Mouse (Mus musculus) frontal cortex, postnatal 36 days (tissue): ENCODE measurements around the gene Madcam1.

Experiments
- DNase-seq, 2 experiments: peaks; one replicate each; pipeline ENCODE4 v3.0.0; 2022; ENCODE audit warnings: low spot score in 2 of 2

Madcam1 gene

DNA sequence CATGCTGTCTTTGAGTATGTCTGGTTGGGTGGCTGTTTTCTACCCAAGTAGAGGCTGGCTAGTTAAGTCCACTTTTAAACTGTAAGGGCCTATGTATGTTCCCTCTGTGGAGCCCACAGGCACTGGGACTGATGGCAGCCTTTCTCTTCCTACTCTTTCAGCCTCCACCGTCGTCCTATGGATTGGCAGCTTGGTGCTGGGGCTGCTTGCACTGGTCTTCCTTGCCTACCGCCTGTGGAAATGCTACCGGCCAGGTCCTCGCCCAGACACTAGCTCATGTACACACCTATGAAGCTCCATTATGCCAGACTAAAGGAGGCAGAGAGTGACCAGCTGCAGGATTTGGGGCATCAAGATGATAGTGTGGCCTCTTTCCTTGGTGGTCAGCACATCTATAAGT lies 3.7 kb downstream of the Madcam1 start:
- no peak for DNase-seq

DNA sequence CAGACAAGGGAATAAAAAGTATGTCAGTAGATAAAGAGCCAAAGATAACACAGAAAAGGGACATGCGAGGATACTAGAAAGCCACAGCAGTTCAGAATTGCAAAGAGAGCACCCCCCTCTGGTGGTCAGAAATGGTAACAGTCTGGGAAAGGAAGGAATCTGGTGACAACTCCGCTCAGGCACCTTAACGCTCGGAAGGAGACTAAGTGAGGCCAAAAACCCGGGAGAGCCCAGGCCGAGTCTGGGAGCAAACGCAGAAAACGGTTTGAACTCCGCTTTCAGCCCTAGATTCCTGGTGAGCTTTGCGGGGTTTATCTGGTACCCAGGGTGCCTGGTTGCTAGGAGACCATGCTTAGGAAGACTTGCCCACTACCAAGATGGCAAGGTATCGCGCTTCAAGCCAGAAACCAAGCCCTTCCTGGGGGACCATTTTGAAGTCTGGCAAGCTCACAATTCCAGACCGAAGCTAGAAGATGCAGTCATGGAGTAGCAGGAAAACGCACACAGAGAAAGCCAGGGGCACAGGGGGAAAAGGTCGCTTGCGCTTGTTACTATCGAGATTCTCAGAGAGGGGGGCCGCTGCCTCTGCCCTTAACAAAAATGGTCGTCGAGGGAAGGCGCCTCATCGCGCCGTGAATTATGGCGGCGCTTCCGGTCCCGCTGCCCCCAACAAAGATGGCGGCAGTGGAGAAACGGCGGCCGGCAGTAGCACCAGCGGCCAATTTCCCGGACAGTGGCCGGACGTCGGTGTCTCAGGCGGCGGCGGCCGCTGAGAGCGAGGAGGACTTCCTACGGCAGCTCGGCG lies 4.6 kb downstream of the Madcam1 start, which contains the start of gene Tpgs1:
Gene Tpgs1, plus strand, starts transcription at position 599 of the 805 bp plus-strand sequence.
- peak; percentile 93 to 97 for DNase-seq

DNA sequence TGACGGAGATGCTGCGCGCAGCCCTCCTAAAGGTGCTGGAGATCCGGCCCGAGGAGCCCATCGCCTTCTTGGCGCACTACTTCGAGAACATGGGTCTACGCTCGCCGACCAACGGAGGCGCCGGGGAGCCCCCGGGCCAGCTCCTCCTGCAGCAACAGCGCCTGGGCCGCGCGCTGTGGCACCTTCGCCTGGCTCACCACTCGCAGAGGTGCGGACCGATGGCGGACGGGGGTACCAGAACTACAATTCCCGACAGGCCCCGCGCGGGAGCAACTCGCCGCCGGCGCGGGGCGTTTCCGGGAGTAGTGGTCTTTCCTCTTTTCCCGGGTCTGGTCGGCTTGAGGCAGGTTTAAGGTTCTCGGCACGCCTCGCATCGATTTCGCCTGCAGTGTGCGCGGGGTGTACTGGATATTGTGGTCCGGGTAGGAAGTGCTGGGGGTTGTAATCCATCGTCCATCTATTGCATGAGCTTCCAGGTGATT lies 5.3 kb downstream of the Madcam1 start:
- DNase-seq, result peak; percentile 78 to 84

DNA sequence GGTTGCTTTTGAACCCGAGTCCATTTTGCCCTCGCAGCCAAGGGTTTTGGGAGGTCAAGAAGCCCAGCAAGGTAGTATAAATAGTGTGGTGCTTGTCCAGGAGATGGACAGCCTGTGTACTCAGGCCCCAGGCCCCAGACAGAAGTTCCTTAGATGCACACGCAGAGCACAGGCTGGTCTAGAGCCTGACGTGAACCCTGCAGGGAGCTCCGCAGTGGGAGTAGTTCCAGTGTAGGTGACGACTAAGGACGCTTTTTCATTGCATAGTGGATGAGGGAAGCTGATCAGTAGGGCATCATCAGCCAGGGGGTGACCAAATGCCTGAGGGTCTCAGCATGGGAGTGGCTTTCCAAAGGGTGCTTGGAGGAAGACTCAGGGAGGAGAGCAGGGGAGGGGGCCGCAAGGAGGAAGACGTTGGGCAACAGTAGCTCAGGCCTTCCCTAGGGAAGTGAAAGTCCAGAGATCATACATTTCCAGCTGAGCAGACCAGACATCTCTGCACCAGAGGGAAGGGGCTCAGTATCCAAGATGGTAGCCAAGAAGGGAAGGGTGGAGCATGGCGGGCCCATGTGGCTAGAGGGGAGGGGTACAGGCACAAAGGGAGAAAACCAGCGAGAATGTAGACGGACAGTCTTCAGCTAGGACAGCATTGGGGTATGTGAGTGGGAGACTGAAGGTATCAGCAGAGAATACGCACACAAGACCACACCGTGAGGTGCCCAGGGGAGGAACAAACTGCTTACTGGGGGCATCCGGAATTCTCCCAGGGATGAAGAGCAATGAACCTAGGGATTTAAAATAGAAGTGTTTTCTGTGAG lies 5.9 kb downstream of the Madcam1 start:
- no peak for DNase-seq

DNA sequence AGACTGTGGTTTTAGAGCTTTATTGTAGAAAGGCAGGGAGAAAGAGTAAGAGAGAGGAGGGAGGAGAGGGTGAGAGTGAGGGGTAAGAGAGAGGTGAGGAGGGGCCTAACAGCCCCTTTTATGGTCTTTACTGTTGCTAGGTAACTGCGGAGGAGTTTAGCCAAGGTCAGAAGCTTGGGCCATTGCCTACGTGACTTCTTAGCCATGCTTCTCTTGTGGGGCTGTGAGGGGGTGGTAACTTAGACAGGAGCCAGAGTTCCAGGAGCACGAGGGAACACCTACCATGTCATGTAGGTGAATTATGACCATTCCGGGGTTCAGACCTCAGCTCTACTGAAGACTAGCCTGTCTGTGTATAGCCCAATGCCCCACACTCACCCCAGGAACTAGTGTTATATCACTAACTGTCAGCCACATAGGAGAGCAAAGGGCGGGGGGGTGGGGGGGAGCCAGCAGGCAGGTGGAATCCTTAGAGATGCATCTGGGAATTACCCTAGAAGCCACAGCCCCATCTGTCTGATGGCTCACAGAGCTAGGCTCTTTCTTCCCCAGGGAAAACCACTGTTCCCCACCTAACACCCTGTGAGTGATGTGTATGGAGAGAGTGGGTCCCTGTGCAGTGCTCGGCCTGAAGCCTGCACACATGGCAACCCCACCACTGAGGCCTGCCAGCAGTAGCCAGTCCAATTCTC lies 7.2 kb downstream of the Madcam1 start:
- DNase-seq, result no peak

DNA sequence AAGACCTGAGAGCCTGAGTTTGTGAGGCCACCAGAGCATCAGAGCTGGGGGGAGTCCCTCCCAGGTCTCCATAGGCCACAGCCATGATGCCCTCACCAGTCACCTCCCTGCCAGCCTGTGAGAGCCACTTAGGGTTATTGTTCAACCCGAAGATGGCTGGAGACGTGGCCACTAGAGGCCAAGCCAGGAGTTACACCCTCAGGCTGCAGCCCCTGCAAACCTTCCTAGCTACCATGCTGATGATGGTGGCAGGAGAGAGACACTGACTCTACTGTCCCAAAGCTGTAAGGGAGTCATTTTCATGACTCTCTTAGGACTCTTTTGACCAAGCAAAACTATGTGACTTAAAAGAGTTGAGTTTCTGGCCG lies 7.7 kb downstream of the Madcam1 start:
- no peak for DNase-seq

DNA sequence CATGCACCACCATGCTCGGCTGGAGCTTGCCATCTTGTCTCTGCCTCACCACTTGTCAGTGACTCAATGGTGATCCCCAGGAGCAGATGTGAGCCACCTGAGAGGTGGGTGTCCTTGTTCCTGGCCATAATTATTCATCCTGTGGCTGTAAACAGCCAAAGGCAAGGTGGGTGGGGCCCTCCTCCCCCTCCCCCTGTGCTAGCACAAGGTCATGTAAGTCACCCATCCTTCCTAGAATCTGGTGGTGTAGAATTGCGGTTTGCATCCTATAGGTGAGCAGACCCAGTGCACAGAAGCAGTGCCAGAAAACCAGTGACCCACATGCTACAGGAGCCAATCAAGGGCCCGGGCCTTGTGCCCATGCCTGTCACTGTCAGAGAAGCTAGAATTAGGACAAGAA lies 8.7 kb downstream of the Madcam1 start:
- no peak for DNase-seq

DNA sequence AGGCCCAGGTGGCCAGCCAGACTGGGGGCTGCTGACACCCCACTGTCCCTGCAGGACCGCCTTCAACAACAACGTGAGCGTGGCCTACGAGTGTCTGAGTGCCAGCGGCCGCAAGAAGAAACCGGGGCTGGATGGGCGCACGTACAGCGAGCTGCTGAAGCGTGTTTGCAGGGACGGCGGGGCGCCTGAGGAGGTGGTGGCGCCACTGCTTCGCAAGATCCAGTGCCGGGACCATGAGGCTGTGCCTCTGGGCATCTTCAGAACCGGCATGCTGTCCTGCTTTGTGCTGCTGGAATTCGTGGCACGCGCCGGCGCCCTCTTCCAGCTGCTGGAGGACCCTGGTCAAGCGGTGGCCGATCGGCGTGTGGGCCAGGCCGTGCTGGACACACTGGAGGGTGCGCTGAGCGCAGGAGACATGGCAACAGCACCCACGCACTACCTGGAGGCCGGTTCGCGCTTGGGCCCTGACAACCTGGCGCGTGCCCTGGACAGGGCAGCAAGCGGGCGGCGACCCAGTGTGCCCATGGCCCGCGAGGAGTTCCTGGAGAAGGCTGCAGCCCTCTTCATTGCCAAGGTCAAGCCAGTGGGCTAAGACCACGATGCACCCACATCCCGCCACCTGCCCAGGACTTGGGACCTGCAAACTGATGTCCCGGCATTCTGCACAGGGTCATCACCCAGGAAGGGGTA lies 11.1 kb downstream of the Madcam1 start:
- no peak for DNase-seq

DNA sequence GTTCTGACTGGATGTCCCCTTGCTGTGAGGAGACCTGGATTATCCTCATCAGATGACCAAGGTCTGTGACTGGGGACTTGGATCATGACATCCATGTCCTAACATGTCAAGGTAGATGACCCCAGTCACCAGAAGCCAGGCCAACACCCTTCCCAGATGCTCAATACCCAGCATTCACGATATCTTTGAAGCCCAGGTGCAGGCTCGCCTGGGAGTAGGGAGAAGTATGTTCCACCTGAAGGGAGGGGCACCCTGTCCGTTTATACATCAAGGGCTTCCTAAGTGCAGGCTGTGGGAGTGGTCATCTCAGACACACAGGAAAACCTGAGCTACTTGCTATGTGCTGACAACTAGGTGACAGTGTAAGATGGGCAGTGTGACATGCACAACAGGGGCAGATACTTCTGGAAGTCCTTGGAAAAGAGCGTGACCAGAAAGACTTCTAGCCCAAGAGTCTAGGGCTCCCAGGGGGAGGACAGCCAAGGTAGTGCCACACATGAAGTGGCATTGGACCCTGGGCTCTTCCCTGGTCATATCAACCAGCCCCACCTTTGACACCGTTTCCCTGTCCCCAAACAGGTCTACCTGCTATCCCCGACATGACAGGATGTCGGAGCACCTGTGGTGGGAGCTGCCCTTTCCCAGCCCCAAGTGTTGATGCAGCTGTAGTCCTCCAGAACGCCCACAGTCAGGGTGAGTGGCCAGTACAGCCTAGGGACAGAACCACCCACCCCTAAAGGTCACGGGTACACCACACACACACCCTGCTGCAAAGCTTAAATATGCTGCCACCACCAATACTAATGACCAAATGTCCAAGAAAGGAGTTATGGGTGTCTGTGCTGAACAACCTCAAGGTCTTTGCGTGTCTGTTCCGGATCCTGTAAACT lies 16.5 kb downstream of the Madcam1 start:
- DNase-seq, result no peak

DNA sequence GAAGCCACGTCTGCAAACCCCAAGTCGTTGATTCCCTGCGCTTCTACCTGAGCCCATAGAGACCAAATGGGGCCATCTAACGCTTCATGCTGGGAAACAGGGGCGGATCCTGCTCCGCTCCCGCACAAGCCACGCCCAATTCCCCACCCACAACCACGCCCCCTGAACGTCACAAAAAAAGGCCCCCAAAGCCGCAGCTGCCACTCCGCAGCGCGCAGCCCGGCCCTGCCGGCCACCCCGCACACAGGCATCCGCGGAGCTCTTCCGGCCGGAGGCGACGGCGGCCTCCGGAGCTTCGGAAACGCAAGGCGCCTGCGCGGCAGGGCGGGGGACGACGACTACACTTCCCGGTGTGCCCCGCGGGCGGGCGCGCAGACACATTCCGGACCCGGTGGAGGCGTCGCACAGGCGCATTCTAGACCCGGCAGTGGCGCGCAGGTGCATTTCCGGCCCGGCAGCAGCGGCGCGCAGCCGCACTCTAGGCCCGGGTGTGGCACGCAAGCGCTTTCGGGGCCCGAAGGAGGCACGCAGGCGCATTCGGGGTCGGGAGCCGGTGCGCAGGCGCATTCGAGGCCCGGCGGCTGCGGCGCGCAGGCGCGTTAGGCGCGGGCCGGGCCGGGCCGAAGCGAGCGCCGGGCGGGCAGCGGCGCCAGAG lies 17.4 kb downstream of the Madcam1 start, which contains the start of gene Cdc34:
Gene Cdc34, plus strand, starts transcription at position 605 of the 655 bp plus-strand sequence.
- DNase-seq, result peak; percentile 100

DNA sequence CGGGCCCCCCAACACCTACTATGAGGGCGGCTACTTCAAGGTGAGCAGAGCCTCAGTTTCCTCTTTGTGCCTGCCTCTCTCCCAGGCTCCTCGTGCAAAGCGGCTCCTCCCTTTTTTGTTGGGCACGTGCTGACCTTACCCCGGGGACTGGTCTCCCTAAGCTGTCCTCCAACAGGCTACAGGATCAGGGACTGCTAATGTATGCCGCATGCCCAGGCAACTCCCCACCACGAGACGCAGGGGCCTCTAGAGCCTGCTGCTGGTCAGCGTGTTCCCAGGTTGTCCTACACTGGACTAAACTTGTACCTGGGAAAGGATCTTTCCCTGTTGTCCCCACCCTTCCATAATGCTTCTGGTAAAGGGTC lies 18.2 kb downstream of the Madcam1 start:
- DNase-seq, result no peak

DNA sequence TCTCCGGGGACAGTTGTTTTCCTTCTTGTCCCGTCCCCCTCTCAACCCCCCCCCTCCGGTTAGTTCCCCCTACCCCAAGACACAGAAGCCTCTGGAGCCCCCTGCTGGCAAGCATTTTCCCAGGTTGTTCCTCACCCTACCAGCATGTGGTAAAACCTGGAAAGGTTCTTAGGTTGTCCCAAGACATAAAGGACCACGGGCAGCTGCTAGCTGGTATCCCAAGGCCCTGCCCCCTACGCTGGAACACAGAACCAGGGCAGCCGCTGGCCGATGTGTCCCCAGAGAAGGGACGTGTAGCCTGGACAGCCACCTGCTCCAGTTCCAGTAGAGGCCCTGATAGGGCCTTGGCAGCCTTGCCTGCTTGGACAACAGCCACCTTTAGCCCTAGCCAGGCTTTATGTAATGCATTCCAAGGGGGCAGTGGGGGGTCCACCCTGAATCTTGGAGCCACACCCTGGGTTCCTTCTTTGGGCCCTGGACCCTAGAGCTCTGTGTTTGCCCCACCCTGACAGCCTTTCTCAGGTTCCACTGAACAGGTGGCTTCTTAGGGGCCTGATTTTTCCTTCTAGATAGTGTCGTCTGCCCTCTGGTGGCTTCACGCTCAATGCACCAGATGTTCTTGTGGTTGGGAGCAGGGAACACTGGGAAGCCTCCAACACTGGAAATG lies 18.7 kb downstream of the Madcam1 start:
- DNase-seq, result no peak

DNA sequence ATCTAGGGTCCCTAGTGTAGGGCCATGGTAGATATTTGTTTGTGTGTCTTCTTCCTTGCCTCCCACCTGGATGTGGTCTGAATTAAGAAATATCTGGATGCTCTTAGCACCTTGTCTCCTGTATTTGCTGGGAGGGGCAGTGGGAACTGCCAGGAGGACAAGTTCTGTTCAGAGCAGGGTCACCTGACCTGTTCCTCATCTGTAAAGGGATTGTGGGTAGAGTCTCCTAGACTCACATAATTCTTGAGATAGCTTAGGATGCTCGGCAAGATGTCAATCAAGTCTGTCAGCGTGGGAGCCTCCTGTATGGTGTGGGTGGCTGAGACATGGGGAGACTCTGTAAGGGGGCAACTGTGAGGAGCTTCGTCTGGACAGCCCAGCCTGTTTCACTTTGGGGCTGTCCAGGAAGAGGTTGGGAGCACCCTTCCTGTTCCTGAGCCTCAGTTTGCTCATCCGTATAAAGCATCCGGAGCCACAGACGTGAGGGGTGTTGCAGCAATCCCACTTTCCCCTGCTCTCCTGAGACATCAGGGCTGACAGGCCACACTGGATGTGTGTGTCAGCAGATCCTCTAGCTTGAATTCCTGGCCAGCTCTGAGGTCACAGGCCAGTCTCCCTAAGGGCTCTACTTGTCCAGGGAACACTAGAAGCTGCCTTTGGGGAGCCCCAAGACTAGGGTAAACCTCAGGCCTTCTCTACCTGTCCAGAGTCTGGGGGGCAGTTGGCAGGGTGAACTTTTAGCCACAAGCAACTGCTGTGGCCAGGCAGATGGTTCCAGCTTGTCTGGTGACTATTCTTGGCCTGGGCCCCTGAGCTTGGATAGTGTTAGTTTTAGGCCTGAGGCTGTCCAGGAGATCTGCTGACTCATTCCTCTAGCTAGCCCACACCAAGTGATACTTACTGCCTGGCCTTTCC lies 19.6 kb downstream of the Madcam1 start:
- no peak for DNase-seq

DNA sequence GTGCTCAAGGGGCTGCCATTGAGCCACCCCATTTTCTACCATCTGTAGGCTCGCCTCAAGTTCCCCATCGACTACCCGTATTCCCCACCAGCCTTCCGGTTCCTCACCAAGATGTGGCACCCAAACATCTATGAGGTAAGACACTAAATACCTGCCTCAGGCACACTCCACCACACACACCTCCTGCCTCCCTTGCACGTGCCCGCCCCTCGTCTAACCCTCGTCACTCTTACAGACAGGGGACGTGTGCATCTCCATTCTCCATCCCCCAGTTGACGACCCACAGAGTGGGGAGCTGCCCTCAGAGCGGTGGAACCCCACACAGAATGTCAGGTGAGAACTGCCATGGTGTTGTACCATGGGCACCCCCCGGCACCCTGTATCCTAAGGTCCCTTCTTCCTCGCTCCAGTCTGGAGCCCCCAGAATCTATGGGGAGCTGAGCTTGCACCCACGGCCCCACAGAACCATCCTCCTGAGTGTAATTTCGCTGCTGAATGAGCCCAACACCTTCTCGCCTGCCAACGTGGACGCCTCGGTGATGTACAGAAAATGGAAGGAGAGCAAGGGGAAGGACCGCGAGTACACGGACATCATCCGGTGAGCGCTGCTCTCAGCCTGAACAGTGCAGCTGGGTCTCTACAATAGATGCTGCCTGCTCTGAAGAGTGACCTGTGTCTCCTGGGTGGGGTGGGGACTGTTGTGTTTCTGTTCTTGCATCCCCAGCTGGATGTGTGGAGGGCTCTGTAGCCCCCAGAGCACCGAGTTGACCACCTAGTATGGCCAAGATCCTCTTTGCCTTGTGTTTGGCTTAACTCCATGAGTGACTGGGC lies 20.6 kb downstream of the Madcam1 start:
- DNase-seq, result no peak

DNA sequence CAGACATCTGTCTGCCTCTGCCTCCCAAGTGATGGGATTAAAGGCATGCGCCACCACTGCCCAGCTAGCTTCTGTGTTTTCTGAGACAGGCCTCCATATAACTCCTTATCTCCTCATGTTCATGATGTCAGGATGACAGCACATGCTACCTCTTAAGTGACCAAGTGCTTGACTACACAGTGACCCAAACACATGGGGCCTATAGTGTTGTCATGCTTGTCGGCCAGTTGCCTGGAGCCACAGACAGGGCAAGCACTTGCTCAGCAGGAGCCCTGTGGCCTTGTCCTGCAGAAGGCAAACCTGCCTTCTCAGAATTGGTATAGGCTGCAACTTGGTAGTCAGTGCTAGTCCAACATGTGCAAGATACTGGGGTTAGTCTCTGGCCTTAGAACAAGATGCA lies 21.9 kb downstream of the Madcam1 start:
- DNase-seq, result no peak

DNA sequence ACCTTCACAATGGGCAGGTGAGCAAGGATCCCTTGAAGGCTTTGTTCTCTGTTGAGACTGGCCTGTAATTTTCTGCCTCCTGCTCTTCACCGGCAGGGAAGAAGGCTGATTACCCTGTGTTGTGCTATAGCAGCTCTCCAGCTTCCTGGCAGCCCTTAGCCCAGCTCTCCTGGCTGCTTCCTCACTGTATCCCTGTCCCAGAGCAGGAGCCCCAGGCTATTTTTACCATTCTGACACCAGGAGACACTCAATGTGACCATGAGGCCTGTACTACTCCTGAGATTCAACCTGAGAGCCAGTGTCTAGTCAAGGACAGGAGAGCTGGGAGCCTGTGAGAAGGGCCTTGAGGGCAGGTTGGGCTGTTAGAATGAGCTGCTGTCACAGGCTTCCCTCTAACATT lies 22.3 kb downstream of the Madcam1 start:
- DNase-seq, result no peak

DNA sequence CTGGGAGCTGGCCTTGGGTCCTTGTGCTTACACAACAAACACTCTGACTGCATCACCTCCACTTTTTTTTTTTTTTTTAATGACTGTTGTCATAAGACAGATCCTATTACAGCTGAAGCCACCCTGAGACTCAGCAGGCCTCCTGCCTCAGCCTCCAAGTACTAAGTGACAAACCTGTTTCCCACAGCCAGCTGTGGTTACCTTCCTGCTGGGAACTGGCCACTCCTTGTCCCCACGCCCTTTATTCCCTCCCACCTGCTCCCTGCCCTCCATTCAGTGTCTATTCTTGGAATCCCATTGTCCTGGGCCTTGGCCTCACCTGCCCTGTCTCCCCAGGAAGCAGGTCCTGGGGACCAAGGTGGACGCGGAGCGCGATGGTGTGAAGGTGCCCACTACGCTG lies 23.2 kb downstream of the Madcam1 start:
- no peak for DNase-seq

DNA sequence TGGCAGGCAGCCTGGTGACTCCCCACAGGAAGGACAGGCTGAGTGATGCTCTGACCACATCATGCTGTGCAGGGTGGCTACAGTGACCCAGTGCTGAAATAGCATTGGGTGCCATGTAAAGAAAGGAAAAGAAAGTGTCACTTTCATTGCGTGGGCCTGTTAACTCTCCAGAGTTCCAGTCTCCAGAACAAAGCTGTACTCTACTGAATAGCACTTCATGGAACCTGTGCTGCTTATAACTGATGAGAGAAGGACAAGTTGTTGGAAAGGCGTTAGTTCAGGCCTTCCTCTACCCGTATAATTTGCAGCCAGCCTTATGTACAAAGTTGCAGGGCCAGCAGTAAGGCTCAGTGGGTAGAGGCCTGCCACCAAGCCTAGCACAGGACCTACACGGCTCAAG lies 24.4 kb downstream of the Madcam1 start, which contains the start of gene Gzmm:
Gene Gzmm, plus strand, starts transcription at position 301 of the 400 bp plus-strand sequence.
- no peak for DNase-seq
